Mouse (Mus musculus): ENCODE data around the gene Chmp4b.

Gene Chmp4b

DNA sequence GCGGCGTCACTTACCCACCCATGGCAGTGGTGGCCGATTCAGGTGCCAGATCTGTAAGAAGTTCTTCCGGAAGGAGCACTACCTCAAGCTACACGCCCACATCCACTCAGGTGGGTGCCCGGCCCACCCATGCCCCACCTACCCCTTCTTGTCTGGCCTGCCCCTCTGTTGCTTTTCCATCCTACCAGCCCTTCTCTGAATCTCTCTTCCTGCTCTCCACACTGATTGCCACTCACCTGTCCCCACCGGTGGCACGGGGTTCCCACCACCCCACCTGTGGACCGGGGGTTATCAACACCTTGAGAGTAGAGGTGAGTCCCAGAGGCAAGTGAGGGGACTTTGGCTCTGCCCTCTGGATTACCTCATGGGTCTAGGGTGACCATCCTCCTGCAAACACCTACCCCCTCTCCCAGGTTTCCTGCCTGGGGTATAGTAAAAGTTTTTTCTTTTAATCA is 9.5 kb upstream of the Chmp4b start:
- DNase-seq (ENCODE audit: low spot score) = no peak

DNA sequence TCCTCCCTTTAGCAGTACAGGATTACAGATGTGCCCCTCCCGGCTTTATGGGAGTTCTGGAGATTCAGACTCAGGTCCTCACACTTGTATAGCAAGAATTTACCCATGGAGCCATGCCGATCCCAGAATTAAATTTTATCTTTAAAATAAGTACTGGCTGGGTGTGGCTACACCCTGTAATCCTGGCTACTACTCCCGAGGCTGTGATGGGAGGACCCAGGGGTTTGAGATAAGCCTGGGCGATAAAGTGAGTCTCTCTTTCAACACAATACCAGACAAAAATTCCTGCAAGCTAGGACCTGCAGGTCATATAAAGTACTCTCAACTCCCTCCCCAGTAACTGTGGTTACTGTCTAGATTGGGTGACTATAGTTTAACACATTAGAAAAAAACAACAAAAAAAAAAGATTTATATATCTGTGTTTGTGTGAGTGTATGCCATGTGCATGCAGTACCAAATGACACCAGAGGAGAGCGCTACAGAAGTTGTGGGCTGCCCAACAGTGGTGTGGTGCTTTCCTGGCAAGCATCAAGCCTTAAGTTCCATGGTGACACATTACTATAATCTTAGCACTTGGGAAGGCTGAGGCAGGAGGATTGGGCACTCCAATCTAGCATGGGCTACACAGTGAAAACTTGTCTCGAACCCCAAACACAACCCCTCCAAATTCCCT is 8.7 kb upstream of the Chmp4b start:
- no peak for DNase-seq (ENCODE audit: low spot score)

DNA sequence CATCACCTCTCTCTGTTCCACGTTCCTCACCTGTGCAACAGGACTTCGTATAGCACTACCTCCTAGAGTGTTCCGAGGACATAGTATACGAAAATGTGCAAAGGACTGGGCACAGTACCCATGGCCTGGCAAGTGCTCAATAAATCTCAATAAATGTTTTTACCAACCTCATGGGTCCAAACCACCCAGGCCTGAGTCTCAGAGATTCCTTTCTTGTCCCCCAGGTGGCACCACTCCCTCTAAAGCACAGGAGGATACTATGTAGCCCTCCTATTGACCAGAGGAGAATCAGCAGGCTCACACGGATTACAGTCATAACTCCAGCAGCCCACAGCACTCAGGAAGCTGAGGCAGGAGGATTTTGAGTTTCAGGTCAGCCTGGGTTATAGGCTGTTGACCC is 4.9 kb upstream of the Chmp4b start:
- DNase-seq (ENCODE audit: low spot score) = no peak

DNA sequence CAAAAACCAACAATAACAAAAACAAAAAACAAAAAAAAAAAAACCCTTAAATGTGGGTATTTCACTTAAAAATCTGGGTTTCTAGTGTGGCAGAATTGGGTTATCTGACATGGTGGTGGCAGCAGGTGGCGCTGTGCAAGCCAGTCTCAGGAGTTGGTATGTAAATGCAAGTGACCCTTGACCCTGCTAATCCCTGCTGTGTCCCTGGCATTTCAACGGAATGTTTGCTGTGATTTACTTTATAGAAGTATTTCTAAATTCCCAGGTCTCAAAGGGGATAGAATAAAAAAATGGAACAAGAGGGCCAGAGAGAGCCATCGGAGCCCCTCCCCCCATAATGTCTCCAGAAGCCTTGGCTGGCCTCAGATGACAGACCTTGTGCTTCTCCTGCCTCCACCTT is 3.4 kb upstream of the Chmp4b start:
- no peak for DNase-seq (ENCODE audit: low spot score)

DNA sequence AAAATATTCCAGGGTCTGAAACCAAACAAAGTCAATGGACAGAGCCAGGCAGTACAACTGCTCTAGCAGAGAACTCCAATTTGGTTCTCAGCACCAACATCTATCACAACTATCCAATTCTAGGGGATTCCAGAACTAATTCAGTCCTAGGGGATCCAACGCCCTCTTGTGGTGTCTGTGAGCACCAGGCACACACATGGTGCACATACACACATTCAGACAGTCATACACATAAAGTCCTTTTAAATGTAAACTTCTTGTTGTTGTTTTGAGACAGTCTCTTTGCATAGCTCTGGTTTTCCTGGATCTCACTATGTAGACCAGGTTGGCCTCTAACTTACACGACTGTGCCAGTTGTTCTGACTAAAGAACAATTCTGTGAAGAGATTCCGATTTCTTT is 1.1 kb upstream of the Chmp4b start:
- no peak for DNase-seq (ENCODE audit: low spot score)

DNA sequence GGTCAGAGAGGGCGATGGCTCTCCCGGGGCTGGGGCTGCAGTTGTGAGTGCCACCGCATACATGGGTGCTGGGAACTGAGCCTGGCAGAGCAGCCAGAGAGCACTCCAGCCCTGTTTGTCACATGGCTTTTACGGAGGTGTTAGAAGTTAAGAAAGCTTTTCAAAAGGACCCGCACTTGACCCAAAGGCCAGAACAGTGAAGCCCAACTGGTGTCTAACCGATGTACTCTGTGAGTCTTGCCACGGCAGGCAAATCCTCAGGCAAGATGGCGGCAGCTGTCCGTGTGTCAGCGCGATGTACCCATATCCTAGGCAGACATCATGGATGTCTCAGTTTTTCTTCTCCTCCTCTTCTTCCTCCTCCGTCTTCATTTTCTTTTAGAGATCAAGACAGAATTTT is 3.5 kb downstream of the Chmp4b start:
- DNase-seq (ENCODE audit: low spot score) = no peak

DNA sequence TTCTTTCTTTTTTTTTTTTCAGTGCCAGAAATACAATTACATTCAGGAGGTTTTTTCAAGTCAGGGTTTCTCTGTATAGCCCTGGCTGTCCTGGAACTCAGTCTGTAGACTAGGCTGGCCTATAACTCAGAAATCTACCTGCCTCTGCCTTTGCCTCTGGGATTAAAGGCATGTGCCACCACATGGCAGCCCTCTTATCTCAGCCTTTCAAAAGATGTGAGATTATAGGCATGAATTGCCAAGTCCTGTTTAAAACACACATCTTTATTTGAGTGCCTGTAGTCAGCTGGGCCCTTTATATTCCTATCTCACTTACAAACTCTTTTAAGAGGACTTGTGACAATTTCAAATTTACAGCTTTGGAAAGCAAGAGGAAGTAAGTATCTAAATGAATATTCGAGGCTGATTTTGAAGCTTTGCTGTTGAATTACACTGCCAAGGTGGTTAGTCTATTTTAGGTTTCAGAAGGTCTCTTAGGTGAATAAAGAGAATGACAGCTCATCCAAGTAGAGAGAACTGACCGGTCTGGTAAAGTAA is 4.4 kb downstream of the Chmp4b start:
- no peak for DNase-seq (ENCODE audit: low spot score)

DNA sequence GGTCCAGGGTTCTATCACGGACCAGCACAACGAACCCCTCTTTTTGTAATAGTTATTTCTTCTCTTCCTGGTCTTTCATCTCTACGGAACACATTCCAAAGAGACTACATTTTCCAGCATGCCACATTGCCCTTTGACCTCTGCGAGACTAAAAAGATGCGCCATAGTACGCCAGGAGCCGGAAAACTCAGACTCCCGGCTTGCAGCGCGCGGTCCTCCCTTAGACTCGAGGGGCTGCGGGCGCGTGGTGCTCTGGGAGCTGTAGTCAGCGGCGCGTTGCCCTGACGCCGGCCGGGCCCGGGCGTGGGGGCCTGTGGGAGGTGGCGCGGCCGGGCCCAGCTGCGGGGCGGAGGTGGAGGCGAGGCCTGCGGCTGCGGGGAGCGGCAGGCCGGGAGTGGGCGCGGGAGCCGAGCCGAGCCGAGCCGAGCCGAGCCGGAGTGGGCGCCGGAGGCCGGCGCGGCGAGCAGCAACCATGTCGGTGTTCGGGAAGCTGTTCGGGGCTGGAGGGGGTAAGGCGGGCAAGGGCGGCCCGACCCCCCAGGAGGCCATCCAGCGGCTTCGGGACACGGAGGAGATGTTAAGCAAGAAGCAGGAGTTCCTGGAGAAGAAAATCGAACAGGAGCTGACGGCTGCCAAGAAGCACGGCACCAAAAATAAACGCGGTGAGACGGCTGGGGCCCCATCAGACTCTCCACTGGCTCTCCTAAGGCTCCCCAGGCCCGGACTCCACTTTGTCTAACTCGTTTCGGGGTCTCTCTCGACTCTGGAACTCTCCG is 5.4 kb downstream of the Chmp4b start:
- DNase-seq (ENCODE audit: low spot score) = peak; percentile 90

DNA sequence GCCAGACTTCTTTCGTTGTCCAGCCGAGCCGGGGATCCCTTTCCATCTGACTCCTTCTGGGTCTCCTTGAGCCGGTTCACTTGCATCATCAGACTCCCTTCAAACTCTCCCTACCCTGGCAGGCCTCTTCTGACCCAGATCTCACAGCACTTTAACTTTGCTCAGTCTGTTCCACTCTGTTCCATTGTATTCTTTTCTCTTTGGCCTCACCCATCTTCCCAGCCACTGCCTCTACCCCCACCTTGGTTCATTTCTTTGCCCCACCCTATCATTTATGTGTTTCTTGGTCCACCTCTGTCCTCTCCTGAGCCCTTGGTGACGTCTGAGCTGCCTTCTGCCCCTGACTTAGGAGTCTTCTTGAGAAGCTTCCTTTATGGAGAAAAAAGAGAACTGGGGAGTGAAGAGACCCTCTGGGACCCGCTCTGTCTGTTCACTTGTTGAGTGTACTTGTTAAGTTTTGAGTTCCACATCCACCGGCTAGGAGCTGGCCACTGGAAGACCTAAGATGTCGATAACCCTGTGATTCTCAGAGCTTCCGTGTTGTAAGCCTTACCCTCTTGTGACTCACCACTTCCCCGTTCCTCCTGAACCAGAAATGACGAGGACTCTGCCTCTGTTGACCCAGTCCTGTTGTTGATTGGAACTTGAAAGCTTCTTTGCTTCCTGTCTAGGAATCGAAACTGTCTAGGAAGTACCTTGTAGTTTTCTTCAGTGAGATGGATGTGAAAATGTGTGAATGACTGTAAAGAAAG is 6.2 kb downstream of the Chmp4b start:
- DNase-seq (ENCODE audit: low spot score) = peak; percentile 51

DNA sequence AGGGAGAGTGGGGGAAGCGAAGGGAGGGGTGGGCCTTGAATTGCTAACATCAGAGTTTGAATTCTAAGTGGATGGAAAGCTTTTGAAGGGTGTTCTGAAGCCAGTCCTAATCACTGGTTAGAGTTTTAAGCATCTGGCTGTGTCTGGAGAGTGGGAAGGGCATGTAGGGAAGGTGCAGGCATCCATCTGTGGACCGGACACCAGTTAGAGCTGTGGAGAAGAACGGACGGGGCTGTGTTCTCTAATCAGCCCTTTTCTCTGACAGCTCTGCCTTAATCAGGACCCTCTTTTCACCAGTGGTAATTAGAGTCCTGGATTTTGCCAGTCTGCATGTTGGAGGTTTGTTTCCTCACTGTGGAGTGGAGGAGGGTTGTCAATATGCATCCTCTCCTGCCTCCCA is 7.6 kb downstream of the Chmp4b start:
- no peak for DNase-seq (ENCODE audit: low spot score)

DNA sequence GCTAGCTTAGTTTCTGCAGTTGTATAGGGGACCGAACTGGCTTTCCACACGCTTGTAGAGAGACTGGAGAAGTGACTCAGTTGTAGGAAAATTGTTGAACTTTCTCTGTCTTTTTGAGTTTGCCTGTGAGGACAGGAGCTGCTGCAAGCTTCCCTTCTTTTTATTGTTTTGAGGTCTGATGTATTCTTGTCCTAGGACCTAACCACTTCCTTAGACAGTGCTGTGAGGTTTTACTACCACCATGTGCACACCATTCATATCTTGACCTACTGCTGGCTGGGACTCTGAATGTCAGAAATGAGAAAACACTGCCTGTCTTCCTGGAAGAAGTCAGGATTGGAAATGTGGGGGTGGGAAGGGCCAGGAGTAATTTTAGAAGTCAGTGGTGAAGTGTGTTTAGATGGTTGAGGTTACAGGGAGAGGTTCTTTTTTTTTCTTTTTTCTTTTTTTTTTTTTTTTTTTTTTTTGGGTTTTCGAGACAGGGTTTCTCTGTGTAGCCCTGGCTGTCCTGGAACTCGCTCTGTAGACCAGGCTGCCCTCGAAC is 8.1 kb downstream of the Chmp4b start:
- DNase-seq (ENCODE audit: low spot score) = no peak

DNA sequence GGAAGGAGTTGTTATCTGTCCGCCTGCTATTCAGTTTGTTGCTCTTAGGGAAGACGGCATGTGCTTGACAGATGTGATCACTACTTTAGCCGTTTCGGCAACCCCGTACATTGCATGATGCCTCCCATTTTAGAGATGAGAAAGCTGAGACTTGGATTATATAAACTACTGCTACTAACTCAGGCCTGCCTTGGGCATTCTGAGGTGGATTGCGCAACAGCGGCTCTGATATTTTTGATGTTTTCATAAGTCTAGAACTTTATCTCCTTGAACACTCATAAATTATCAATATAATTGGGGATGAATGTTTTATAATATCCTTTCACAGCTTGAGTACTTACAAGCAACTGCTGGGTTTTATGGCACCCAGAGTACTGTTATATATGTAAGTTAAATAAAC is 17.2 kb downstream of the Chmp4b start:
- no peak for DNase-seq (ENCODE audit: low spot score)

DNA sequence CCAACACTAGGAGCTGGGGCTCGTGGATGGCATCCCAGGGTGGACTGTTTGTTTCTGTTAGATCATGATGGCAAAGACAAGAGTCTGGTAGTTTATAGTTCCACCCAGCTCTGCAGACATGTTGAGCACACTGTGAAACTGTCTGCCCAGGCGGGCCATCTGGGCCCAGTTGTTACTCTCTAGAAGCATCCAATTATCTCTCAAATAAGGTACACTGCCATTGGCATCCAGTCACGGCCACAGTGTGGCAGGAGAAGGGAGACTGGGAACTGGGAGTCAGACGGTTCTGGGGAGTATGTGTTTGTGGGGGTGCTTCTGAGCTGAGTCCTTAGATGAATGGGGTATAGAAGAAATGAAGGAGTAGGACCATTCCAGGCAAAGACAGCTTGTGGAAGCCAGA is 18.6 kb downstream of the Chmp4b start:
- no peak for DNase-seq (ENCODE audit: low spot score)

DNA sequence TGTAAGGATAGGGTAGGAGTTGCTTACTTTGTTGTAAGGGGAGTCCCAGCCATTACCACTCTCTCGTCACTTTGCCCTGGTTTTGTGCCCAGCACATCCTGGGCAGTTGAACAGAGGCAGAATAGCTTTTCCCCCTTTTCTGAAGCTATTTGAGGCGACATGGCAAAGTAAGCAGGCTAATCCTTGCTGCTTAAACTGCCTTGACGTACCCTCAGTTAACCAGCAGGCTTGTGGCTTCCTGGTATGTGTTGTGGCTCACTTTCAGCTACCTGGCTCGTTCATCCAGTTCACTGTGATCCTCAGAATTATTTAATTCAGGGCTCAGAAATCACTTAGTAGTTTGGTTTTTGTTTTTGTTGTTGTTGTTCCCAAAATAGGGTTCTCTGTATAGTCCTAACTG is 19.2 kb downstream of the Chmp4b start:
- DNase-seq (ENCODE audit: low spot score) = no peak

DNA sequence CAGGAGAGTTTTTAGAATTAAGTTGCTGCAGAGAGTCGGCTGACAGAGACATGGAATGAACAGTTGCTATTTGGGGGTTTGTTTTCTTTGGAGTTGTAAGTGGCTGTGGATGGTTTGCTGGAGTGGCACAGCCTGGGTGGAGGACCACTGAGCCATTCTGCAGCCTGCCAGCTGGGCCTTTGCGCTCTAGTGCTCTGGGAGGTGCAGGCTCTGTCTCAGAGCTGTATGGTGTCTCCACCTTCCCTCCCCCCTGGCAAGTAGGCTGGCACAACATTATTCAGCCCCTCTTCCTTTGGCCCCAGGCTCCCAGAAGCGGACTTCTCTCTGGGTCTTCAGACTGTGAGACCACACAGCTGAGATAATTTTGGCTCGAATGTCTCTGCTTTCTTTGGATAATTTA is 22.5 kb downstream of the Chmp4b start:
- no peak for DNase-seq (ENCODE audit: low spot score)

DNA sequence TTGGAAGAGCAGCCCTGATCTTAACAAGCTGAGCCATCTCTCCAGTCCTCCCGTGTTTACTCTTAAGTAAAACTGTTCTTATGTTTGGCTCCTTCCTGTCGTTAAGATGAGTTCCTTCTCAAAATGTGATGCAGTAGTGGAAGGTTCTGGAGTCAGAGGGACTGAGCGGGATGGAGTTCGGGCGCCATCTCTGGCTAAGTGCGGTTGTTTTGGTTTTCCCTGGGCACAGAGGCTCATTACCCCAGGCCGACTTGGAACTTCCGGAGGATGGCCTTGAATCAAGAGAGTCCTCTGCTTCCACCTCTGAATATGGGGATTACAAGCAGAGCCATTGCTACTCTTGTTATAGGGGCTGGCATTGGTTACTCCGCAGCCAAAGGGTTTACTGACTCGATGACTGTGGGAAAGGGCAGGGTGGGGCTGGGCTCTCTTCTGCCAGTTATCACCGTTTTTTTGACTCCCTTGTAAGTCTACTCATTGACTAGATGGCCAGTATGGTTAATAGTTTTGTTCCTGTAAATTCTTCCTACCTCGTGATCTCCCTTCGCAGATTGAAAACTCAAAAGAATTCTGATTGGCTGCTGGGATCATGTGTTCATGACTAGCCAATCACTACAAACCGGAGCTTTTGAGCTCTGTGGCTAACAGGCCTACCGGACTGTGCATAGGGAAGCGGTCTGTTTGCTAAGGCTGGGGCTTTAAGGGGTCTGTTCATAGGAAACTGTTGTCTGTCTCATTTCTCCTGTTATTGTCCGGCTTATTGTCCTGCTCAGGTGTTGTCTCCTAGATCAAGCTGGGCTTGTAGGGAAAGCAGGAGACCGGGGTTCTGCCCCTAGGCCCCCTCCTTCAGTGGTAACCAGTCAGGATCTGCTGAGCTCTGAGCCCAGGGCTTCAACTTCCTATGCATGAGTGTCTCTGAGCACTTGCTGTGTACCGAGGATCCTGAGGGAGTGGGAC is 25.4 kb downstream of the Chmp4b start:
- no peak for DNase-seq (ENCODE audit: low spot score)

DNA sequence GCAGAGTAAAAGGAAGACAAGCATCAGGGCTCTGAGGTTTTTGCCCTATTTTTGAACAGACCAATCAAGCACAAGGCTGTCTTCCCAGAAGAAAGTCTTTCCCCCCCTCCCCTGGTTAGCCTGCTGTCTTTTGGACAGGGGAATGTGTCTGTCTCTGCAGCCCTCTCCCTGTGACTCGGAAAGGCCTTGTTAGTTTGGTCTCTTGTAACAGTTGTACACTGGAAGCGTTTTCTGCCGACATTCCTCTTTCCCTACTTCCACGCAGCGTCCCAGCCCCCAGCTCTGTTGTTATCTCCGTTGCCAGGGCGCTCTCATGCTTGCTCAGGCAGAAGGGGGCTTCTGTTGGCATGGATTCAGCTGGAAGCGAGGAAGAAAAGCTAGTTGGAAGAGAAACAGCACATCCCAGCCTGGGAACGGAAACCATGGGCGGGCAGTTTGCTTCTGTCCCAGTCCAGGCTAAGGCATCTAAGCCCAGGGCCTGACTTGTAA is 26.2 kb downstream of the Chmp4b start:
- no peak for DNase-seq (ENCODE audit: low spot score)

DNA sequence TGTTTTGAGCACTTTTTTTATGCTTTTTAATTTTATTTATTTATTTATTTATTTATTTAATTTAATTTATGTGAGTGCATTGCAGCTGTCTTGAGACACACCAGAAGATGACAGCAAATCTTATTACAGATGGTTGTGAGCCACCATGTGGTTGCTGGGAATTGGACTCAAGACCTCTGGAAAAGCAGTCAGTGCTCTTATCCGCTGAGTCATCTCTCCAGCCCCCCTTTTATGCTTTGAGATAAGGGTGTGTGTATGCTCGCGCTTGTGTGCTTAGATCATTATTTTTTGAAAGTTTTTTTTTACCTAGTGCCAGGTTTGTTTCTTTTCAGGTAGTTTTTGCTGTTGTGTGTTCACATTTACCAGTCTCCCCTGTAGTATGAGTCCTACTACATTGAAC is 27.5 kb downstream of the Chmp4b start:
- DNase-seq (ENCODE audit: low spot score) = no peak

DNA sequence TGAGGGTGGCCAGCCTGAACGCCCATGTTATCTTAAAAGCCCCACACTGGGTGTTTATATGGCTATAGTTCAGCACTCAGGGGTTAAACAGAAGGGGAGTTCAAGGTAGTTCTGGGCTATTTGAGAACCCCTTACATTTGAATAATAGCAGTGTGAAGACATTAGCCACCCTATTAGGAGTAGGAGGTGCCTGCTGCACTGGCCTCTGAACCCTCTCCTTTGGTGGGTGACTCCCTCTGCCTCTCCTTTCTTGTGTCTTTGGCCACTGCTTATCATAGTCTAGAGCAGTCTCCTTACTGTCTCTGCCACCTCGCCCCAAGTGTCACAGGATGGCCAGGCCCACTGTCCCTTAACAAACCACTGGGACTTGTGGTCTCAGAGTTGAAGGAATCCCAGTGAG is 28.8 kb downstream of the Chmp4b start:
- no peak for DNase-seq (ENCODE audit: low spot score)

DNA sequence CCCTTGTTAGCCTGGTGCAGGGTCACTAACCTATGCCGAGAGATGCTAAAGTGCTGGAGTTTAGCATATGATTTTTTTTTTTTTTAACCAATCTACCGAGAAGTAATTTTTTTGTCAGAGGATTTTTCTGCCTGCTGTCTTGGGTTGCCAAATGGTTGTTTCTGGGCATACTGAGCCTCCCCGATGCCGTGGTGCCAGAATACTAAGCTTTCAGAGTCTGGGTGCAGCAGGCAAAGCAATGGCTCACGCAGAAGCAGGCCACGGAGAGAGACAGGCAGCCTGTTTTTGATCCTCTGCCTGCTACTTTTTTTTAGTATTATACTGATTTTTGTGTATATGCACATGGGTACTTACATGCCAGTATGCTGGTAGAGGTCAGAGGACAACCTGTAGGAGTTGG is 29.4 kb downstream of the Chmp4b start:
- no peak for DNase-seq (ENCODE audit: low spot score)

DNA sequence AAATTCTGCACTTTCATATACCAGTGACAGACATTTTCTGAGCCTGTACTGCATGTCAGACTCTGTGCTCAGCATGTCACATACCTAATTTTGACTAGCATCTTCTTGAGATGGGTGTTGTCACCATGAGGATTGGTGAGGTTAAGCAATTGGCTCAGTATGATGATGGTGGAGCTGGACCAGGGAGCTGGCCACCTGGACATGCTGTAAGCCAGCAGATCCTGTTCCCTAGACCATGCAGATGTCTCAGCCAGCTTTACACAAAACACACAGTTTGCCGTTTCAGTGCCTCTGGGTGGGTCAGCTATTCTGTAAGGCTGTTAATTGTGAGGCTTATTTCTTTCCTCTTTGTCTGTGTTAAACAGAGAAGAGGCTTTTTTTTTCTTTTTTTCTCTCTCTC is 31.2 kb downstream of the Chmp4b start:
- no peak for DNase-seq (ENCODE audit: low spot score)

Data from spleen, adult 12 weeks (tissue).